ENCODE assay signal across 16 mouse cellular contexts in genomic region chr1:59578770-59579169, GRCm38 (mm10).
"Had no signal": no experiment of that assay in that cellular context is flagged by ENCODE, and none has a peak within 500 bp of the region (broad histone marks: within the 10 kb centered on the region; RNA-seq: fewer than 3 reads in every experiment).

No protein-coding gene starts in this region.

- H3K9ac ChIP-seq: intestine, embryonic 15.5 days; limb, embryonic 12.5 days; limb, embryonic 15.5 days; liver, embryonic 14.5 days; liver, postnatal 0 days; lung, embryonic 15.5 days; midbrain, embryonic 15.5 days had no signal

- H3K9me3 ChIP-seq: intestine, embryonic 15.5 days; limb, embryonic 12.5 days; limb, embryonic 15.5 days; lung, embryonic 15.5 days; midbrain, embryonic 15.5 days had no signal

- H3K27me3 ChIP-seq: intestine, embryonic 15.5 days; limb, embryonic 15.5 days; lung, embryonic 15.5 days; midbrain, embryonic 15.5 days had no signal

- ATAC-seq: intestine, embryonic 15.5 days; liver, postnatal 0 days; midbrain, embryonic 15.5 days had no signal

- H3K36me3 ChIP-seq: intestine, embryonic 15.5 days; limb, embryonic 12.5 days; limb, embryonic 15.5 days; lung, embryonic 15.5 days; midbrain, embryonic 15.5 days had no signal

- H3K4me3 ChIP-seq: intestine, embryonic 15.5 days; limb, embryonic 12.5 days; limb, embryonic 15.5 days; lung, embryonic 15.5 days; midbrain, embryonic 15.5 days had no signal

- H3K27ac ChIP-seq: limb, embryonic 12.5 days; limb, embryonic 15.5 days; liver, embryonic 14.5 days; midbrain, embryonic 15.5 days had no signal

- H3K4me2 ChIP-seq: intestine, embryonic 15.5 days; limb, embryonic 12.5 days; limb, embryonic 15.5 days; liver, embryonic 11.5 days; lung, embryonic 15.5 days; midbrain, embryonic 11.5 days; midbrain, embryonic 15.5 days had no signal

- DNase-seq: kidney, adult 2 months; kidney, postnatal 10 days; kidney, postnatal 36 days; left cerebral cortex, postnatal 4 days; liver, postnatal 0 days; thymus, adult 18-20 months; thymus, postnatal 14 days; thymus, postnatal 4 days had no signal
